Mouse (Mus musculus) embryonic facial prominence, embryonic 11.5 days (tissue): ENCODE measurements at regions not wholly inside any gene's neighbourhood (a gene's known extent, or its start where the extent isn't known, plus 50 kb on each side); places are given as distances from the start of the nearest gene placed in this dataset.
A peak's percentile ranks its signal among the peaks of the same experiment; 100 is the strongest.

ENCODE experiments used
- ATAC-seq: fragments of 200-750 bp; cut with Nextera tagmentation; replicated peaks from 2 replicates; pipeline ENCODE4 v1.8.0; 2017; ENCODE audit warnings: low read depth; ENCODE audit not compliant: insufficient number of reproducible peaks, low FRiP score, low TSS enrichment
- DNase-seq: peaks from one replicate; pipeline ENCODE4 v3.0.0-alpha.2; 2015; ENCODE audit warnings: low spot score
- H3K27ac ChIP-seq: fragments of 300-500 bp; sonication (generic); replicated peaks from 2 replicates; pipeline ENCODE4 v1.5.1; 2014; ENCODE audit warnings: mild to moderate bottlenecking, low read depth, low read length, control low read depth
- H3K27me3 ChIP-seq: fragments of 300-500 bp; sonication (generic); 2 replicates; pipeline ENCODE4 v1.6.1; 2014; ENCODE audit warnings: mild to moderate bottlenecking, low read length, moderate library complexity, mixed read lengths; ENCODE audit not compliant: control insufficient read depth, insufficient read depth
- H3K36me3 ChIP-seq: fragments of 300-500 bp; sonication (generic); replicated peaks from 2 replicates; pipeline ENCODE4 v1.6.1; 2014; ENCODE audit warnings: low read depth, mild to moderate bottlenecking, low read length, moderate library complexity, mixed read lengths; ENCODE audit not compliant: control insufficient read depth, insufficient read depth
- H3K4me1 ChIP-seq: fragments of 300-500 bp; sonication (generic); 2 replicates; pipeline ENCODE4 v1.6.1; 2014; ENCODE audit warnings: low read length, mixed read lengths; ENCODE audit not compliant: control insufficient read depth, insufficient read depth
- H3K4me2 ChIP-seq: fragments of 300-500 bp; sonication (generic); 2 replicates; pipeline ENCODE4 v1.6.1; 2014; ENCODE audit warnings: low read depth, mild to moderate bottlenecking, control low read depth, low read length, moderate library complexity
- H3K4me3 ChIP-seq: fragments of 300-500 bp; sonication (generic); 2 replicates; pipeline ENCODE4 v1.5.1; 2014; ENCODE audit warnings: low read depth, low read length, control low read depth
- H3K9ac ChIP-seq: fragments of 300-500 bp; sonication (generic); replicated peaks from 2 replicates; pipeline ENCODE4 v1.6.1; 2014; ENCODE audit warnings: mild to moderate bottlenecking, control low read depth, low read length
- H3K9me3 ChIP-seq: fragments of 300-500 bp; sonication (generic); replicated peaks from 2 replicates; pipeline ENCODE4 v1.6.1; 2016; ENCODE audit warnings: mild to moderate bottlenecking, low read length, inconsistent platforms, mixed read lengths; ENCODE audit not compliant: control insufficient read depth
- WGBS: fragments of 180-500 bp; shearing (Covaris S2); extraction: QIAGEN DNeasy Blood & Tissue Kit; methylation state at CpG from one replicate; pipeline ENCODE4 v1.1.7; 2014; 5-methylcytosine and 5-hydroxymethylcytosine counted together

GRCm38 (mm10) chr9:14035526-14035925, 208.0 kb downstream of the Fam76b start:
- H3K36me3 ChIP-seq: no peaks in the 10 kb centered on the region
- ATAC-seq: no peak
- H3K4me2 ChIP-seq: no peak overlapping the region
- no peaks in the 10 kb centered on the region for H3K27me3 ChIP-seq
- WGBS: 78% methylated on average over 2 of the region's 2 CpGs
- no peak overlapping the region for H3K9ac ChIP-seq
- no peaks in the 10 kb centered on the region for H3K4me1 ChIP-seq
- DNase-seq: no peak
- H3K4me3 ChIP-seq: no peak overlapping the region
- H3K9me3 ChIP-seq: no peaks in the 10 kb centered on the region
- no peak overlapping the region for H3K27ac ChIP-seq

GRCm38 (mm10) chr9:14041900-14042435, 214.5 kb downstream of the Fam76b start:
- WGBS: 71% methylated on average over 2 of the region's 2 CpGs
- H3K4me2 ChIP-seq: no peak overlapping the region
- no peaks in the 10 kb centered on the region for H3K4me1 ChIP-seq
- H3K4me3 ChIP-seq: no peak overlapping the region
- ATAC-seq (no peak), DNase-seq (no peak)
- no peaks in the 10 kb centered on the region for H3K27me3 ChIP-seq
- no peak overlapping the region for H3K9ac ChIP-seq
- H3K36me3 ChIP-seq: no peaks in the 10 kb centered on the region
- no peak overlapping the region for H3K27ac ChIP-seq
- H3K9me3 ChIP-seq: no peaks in the 10 kb centered on the region

GRCm38 (mm10) chr9:14048224-14048623, 220.7 kb downstream of the Fam76b start:
- no peaks in the 10 kb centered on the region for H3K9me3 ChIP-seq
- H3K27me3 ChIP-seq: no peaks in the 10 kb centered on the region
- no peaks in the 10 kb centered on the region for H3K36me3 ChIP-seq
- H3K4me2 ChIP-seq: no peak overlapping the region
- no peaks in the 10 kb centered on the region for H3K4me1 ChIP-seq
- H3K4me3 ChIP-seq: no peak overlapping the region
- WGBS: 74% methylated on average over 4 of the region's 4 CpGs
- no peak for DNase-seq
- H3K27ac ChIP-seq: no peak overlapping the region
- ATAC-seq: no peak
- no peak overlapping the region for H3K9ac ChIP-seq

GRCm38 (mm10) chr9:14053704-14054103, 221.2 kb upstream of the Sesn3 start:
- DNase-seq (no peak), ATAC-seq (no peak)
- H3K9ac ChIP-seq: no peak overlapping the region
- H3K27me3 ChIP-seq: no peaks in the 10 kb centered on the region
- WGBS: 37% methylated on average over 2 of the region's 2 CpGs
- H3K4me2 ChIP-seq: no peak overlapping the region
- H3K27ac ChIP-seq: no peak overlapping the region
- no peaks in the 10 kb centered on the region for H3K9me3 ChIP-seq
- no peaks in the 10 kb centered on the region for H3K4me1 ChIP-seq
- H3K4me3 ChIP-seq: no peak overlapping the region
- no peaks in the 10 kb centered on the region for H3K36me3 ChIP-seq

- 82% methylated on average over 10 of the region's 10 CpGs for WGBS
- H3K27me3 ChIP-seq: no peaks in the 10 kb centered on the region
- no peaks in the 10 kb centered on the region for H3K4me1 ChIP-seq
- H3K4me3 ChIP-seq: no peak overlapping the region
- H3K36me3 ChIP-seq: no peaks in the 10 kb centered on the region
- no peak for ATAC-seq
- DNase-seq: no peak
- H3K27ac ChIP-seq: no peak overlapping the region
- H3K9ac ChIP-seq: no peak overlapping the region
- H3K9me3 ChIP-seq: no peaks in the 10 kb centered on the region
- H3K4me2 ChIP-seq: no peak overlapping the region
Measured at GRCm38 (mm10) chr9:14056410-14057172, 218.3 kb upstream of the Sesn3 start.

GRCm38 (mm10) chr9:14058592-14059227, 216.2 kb upstream of the Sesn3 start:
- no peak overlapping the region for H3K27ac ChIP-seq
- H3K4me2 ChIP-seq: no peak overlapping the region
- DNase-seq (peak; percentile 6), ATAC-seq (no peak)
- no peaks in the 10 kb centered on the region for H3K9me3 ChIP-seq
- no peak overlapping the region for H3K4me3 ChIP-seq
- WGBS: 26% methylated on average over 5 of the region's 5 CpGs
- H3K9ac ChIP-seq: no peak overlapping the region
- H3K27me3 ChIP-seq: no peaks in the 10 kb centered on the region
- no peaks in the 10 kb centered on the region for H3K4me1 ChIP-seq
- H3K36me3 ChIP-seq: no peaks in the 10 kb centered on the region

- Histone ChIP-seq H3K9ac (no peak overlapping the region), H3K9me3 (no peaks in the 10 kb centered on the region), H3K27ac (no peak overlapping the region), H3K4me1 (no peaks in the 10 kb centered on the region), H3K27me3 (no peaks in the 10 kb centered on the region), H3K4me3 (no peak overlapping the region), H3K4me2 (no peak overlapping the region), H3K36me3 (no peaks in the 10 kb centered on the region)
- DNase-seq (peak; percentile 5), ATAC-seq (no peak)
- 53% methylated on average over 7 of the region's 7 CpGs for WGBS
Measured at GRCm38 (mm10) chr9:14059228-14059779, 215.6 kb upstream of the Sesn3 start.

GRCm38 (mm10) chr9:14060257-14060656, 214.6 kb upstream of the Sesn3 start:
- no peaks in the 10 kb centered on the region for H3K9me3 ChIP-seq
- H3K4me2 ChIP-seq: no peak overlapping the region
- DNase-seq (no peak), ATAC-seq (no peak)
- WGBS: 98% methylated on average over 2 of the region's 2 CpGs
- no peak overlapping the region for H3K27ac ChIP-seq
- H3K4me3 ChIP-seq: no peak overlapping the region
- H3K36me3 ChIP-seq: no peaks in the 10 kb centered on the region
- no peak overlapping the region for H3K9ac ChIP-seq
- no peaks in the 10 kb centered on the region for H3K4me1 ChIP-seq
- H3K27me3 ChIP-seq: no peaks in the 10 kb centered on the region
